Mouse (Mus musculus) gastrocnemius, postnatal 25 days (tissue): ENCODE data around the gene Olfr16. TPM values are rescaled to one million over a fixed set of nuclear protein-coding genes. Genes with fewer than 3 reads are reported as not detected.

ENCODE experiments used
- DNase-seq: peaks from one replicate; pipeline ENCODE4 v3.0.0; 2022
- long read RNA-seq, 2 experiments: library from polyadenylated mRNA; stranded (forward); transcript quantifications; one replicate each; pipeline ENCODE4 v2.0.0; 2021
- total RNA-seq, 2 experiments: library from RNA; stranded (reverse); gene quantifications; 1 replicate in 1 of 2; 2 replicates in 1 of 2; pipeline ENCODE4 v1.2.3; 2021

The Olfr16 gene
- not detected for total RNA-seq
- long read RNA-seq, experiment 1: 0 reads
- long read RNA-seq, experiment 2: 0 reads

DNA sequence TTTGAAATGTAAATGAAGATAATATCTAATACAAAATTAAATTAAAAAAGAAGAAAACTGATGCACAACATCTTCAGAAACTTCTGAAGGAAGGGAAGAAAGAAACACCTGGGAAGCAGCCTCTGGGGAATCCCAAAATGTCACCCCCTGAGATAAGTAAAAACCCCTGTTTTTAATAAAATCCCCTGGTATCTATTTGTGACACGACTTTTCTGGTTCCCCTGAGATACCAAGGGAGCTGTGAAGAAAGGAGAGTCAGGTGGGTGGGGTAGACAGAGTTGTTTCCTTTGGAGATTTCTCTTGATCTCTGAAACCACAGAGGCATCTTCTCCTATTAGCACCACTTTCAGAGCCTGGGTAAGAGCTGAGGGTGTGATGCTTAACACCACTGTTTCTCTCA, at the start of gene Olfr16:
Gene Olfr16 (plus strand): TSS at position 250 of the 400 bp plus-strand sequence.
- DNase-seq: no peak

DNA sequence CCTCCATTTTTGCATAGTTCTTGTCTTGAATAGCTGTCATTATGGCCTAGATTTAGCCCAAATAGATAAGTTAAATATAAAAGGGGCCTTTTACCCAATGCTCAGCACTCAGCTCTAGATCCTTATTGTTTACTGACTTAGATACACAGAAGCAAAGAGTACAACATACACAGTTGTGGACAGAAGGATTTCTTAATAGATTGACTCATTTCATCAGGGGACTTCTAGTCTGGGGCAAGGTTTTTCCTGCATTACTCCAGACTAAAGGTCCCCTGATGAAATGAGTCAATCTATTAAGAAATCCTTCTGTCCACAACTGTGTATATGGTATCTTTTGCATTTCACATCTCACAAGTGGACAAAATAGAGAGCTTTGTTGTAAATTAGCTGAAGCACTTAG, 46.9 kb upstream of the Olfr16 start:
- DNase-seq: no peak

DNA sequence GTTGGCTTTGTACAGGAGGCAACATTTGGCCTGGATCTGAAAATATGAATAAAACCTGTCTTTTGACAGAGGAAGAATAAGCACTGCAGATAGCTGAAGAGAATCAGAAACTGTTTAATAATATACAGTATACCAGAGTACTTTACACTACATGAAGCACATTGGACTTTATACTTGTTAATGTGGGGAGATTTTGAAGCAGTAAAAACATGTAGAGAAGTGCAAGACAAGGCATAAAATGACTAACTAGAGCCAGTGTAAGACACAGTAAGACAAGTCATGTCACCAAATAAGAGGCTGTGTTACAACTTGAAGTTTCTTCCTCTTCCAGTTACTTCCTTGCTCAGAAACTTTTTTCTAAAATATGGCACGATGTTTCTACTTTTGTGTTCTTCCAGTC, 33.1 kb upstream of the Olfr16 start:
- DNase-seq: no peak

DNA sequence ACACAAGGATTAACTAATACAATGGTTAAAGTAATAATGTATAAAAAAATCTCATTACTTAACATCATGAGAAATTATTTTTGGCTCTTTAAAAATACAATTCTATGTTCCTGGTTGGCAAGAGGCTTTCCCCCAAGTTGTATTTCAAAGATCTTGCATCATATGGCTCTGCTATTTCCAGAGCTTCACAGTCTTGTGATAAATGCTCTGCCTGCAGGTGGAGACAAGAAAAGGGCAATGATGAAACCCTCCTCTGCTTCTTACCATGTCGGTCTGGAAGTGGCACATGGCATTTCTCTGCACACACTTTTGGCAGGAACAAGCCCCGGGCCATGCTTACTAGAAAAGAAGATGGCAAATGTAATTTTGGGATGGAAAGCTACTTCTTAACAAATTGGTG, 31.8 kb upstream of the Olfr16 start:
- DNase-seq: no peak

DNA sequence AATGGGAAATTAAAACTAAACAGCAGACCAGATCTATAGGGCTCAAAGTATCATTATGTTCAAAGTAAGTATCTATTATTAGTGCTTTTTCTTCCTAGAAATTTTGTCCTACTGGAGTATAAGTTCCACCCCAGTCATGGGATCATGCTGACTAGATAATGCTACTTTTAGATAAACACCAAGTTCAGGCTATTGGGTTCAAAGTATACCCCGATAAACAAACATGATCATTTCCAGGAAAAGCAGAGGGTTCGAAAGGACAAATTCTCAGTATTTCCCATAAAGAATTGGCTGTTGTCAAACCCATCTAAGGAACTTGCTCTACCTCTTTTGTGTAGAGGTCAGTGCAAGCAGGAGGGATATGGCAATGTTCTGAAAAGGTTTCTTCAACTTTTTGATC, 18.0 kb upstream of the Olfr16 start:
- DNase-seq: no peak

DNA sequence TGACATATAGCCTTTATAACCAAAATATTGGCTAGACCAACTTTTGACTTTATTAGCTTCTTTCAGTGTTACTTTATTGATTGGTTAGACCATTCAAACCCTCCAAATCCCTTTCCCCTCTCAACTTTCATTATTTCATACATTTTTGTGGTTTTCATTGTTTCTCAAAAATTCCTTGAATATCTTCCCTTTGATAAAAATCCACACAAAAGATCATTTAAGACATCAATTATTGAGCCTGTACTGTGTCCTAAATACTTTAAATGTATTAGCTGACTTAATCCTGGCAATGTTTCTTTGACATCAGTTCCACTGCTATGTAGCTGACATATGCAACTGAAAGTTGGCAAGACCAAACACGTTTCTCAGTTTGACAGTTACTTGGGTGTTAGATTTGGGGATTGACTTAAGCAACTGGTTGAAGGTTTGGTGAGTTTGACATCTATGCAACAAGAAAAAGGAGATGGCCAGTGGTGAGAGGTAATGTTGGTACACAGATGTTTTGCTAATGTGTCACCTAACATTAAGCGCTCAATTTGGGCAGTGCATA, 1.0 kb downstream of the Olfr16 start:
- DNase-seq: no peak

DNA sequence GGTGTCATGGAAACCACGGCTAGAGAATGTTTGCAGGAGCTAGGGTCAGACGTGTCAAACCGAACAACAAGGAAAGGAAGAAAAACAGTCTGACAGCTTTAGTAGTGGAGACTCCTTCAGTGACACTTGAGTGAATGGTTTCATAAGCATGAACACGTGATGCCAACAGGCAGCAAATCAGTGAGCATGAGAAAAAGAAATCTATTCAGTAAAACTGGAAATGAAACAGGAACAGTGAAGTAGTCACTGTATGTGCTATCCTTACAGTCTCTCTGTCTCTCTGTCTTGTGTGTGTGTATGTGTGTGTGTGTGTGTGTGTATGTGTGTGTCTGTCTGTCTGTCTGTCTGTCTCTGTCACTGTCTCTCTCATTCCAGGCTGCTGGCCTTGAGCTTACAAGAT, 5.2 kb downstream of the Olfr16 start:
- DNase-seq: no peak

DNA sequence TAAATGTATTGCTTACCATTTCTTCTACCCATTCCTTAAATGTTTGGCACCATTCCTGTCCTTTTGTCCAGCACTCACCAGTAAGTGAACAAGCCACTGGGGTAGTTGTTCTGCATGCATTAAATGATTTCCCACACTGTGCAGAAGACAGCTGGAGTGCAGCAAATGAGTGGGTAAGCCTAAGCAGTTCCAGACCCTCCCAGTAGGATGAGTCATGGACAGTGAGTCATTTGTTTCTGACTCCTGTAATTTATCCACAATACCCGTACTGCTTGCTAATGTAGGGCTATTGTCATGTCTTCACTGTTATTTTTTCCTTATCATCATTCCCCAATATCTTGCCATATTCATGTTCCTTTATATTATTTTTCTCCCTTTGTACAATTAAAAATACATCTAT, 10.2 kb downstream of the Olfr16 start:
- no peak for DNase-seq

DNA sequence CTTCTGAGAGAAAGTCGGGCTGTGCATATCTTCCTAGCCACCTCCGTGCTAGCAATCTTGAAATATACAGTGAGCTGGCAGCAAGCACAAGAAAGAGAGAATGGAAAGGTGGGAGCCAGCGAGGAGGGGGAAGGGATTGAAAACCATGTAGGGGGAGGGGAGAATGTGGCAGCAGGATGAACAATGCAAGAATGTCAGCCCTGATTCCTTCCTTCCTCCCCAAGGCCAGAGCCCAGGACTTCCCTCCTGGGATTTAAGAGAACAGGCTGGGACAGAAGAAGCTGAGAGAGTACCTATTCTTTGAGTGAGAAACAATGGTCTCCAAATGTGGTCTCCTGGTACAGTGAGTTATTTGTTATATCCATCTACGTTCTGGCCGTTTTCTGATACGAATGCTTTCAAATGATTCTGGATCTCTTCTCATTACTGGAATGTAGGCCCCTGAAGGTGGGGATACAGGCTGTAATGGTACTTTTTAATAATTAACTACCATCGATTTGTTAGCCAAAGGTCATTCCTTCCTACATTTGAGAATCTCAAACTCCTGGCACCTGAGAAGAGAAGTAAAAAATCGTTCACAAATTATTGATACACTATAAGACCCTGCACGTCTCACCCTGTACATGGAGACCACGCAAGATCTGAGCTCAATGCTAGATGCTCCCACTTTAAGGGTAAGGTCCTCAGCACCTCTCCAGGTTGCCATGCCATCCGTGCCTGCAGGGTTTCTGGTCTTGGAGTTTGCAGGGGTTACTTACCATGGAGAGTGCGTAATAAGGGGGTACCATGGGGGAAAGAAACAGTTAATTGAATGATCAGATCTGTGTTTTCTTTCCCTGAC, 39.8 kb downstream of the Olfr16 start:
- no peak for DNase-seq

DNA sequence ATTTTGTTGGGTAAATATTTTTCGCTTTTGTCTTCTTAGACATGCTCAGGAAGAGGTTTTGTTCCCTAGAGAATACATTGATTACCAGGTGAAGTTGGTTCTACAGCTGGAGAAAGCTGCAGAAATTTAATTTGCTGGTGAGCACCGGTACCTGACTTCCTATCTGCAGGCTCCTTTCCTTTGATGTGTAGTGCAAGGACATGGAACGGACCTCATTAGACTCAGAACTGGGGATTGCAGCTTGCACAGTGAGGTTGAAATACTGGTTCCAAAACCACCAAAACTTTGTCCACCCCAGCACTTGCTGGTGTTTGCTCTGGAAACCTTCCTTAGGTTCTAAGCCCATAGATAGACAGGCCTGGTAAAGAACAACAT, 40.4 kb downstream of the Olfr16 start:
- no peak for DNase-seq

Other genes with a start within 250 kb of the Olfr16 start
- not detected for gene Apcs, start 55.4 kb upstream of the Olfr16 start, total RNA-seq
- not detected for gene Olfr1408, start 187.0 kb downstream of the Olfr16 start, total RNA-seq
- gene Olfr1406, start 240.2 kb downstream of the Olfr16 start, total RNA-seq: not detected
- not detected for gene Olfr218, start 247.4 kb downstream of the Olfr16 start, total RNA-seq